Mouse (Mus musculus) neural tube, embryonic 11.5 days (tissue): ENCODE measurements at regions not wholly inside any gene's neighbourhood (a gene's known extent, or its start where the extent isn't known, plus 50 kb on each side); places are given as distances from the start of the nearest gene placed in this dataset.

Source experiments
- ATAC-seq: fragments of 200-750 bp; cut with Nextera tagmentation; 2 replicates; pipeline ENCODE4 v1.8.0; 2017; ENCODE audit warnings: moderate number of reproducible peaks, mild to moderate bottlenecking, moderate TSS enrichment, moderate library complexity; ENCODE audit not compliant: insufficient read depth, low FRiP score, low TSS enrichment
- DNase-seq: peaks from one replicate; pipeline ENCODE4 v3.0.0-alpha.2; 2015; ENCODE audit warnings: low spot score
- H3K27ac ChIP-seq: fragments of 300-500 bp; sonication (generic); 2 replicates; pipeline ENCODE4 v1.5.1; 2014; ENCODE audit warnings: low read depth, mild to moderate bottlenecking, low read length
- H3K27me3 ChIP-seq: fragments of 300-500 bp; sonication (generic); 2 replicates; pipeline ENCODE4 v1.6.1; 2014; ENCODE audit warnings: mild to moderate bottlenecking, low read length, mixed read lengths; ENCODE audit not compliant: control insufficient read depth, insufficient read depth
- H3K36me3 ChIP-seq: fragments of 300-500 bp; sonication (generic); 2 replicates; pipeline ENCODE4 v1.6.1; 2014; ENCODE audit warnings: mild to moderate bottlenecking, low read length, moderate library complexity, mixed read lengths; ENCODE audit not compliant: control insufficient read depth, insufficient read depth
- H3K4me1 ChIP-seq: fragments of 300-500 bp; sonication (generic); 2 replicates; pipeline ENCODE4 v1.6.1; 2014; ENCODE audit warnings: low read length, mixed read lengths; ENCODE audit not compliant: control insufficient read depth, insufficient read depth
- H3K4me2 ChIP-seq: fragments of 300-500 bp; sonication (generic); 2 replicates; pipeline ENCODE4 v1.6.1; 2014; ENCODE audit warnings: low read depth, mild to moderate bottlenecking, moderate library complexity
- H3K4me3 ChIP-seq: fragments of 300-500 bp; sonication (generic); 2 replicates; pipeline ENCODE4 v1.5.1; 2014; ENCODE audit warnings: low read depth, low read length
- H3K9ac ChIP-seq: fragments of 300-500 bp; sonication (generic); 2 replicates; pipeline ENCODE4 v1.6.1; 2014; ENCODE audit warnings: mild to moderate bottlenecking, low read length
- H3K9me3 ChIP-seq: fragments of 300-500 bp; sonication (generic); 2 replicates; pipeline ENCODE4 v1.6.1; 2016; ENCODE audit warnings: low read length; ENCODE audit not compliant: control insufficient read depth
- WGBS: fragments of 180-500 bp; shearing (Covaris S2); extraction: QIAGEN DNeasy Blood & Tissue Kit; methylation state at CpG from one replicate; pipeline ENCODE4 v1.1.7; 2014; 5-methylcytosine and 5-hydroxymethylcytosine counted together

GRCm38 (mm10) chr4:55280706-55281105 lies 69.1 kb upstream of the Rad23b start:
- H3K9ac ChIP-seq, result no peak overlapping the region
- no peaks in the 10 kb centered on the region for H3K9me3 ChIP-seq
- H3K27me3 ChIP-seq, result no peaks in the 10 kb centered on the region
- no peaks in the 10 kb centered on the region for H3K4me1 ChIP-seq
- no peak overlapping the region for H3K4me3 ChIP-seq
- H3K36me3 ChIP-seq, result no peaks in the 10 kb centered on the region
- DNase-seq (no peak), ATAC-seq (no peak)
- 86% methylated on average over 3 of the region's 3 CpGs for WGBS
- H3K27ac ChIP-seq, result no peak overlapping the region
- H3K4me2 ChIP-seq, result no peak overlapping the region

GRCm38 (mm10) chr4:55281486-55282096 lies 68.3 kb upstream of the Rad23b start:
- Histone ChIP-seq H3K27me3 (no peaks in the 10 kb centered on the region), H3K36me3 (no peaks in the 10 kb centered on the region), H3K9ac (no peak overlapping the region), H3K9me3 (no peaks in the 10 kb centered on the region), H3K4me3 (no peak overlapping the region), H3K27ac (no peak overlapping the region), H3K4me2 (no peak overlapping the region), H3K4me1 (no peaks in the 10 kb centered on the region)
- no peak for ATAC-seq
- 80% methylated on average over 14 of the region's 14 CpGs for WGBS
- no peak for DNase-seq

GRCm38 (mm10) chr4:55282474-55282873 lies 67.4 kb upstream of the Rad23b start:
- H3K27me3 ChIP-seq, result no peaks in the 10 kb centered on the region
- H3K4me1 ChIP-seq, result no peaks in the 10 kb centered on the region
- H3K4me3 ChIP-seq, result no peak overlapping the region
- H3K4me2 ChIP-seq, result no peak overlapping the region
- 88% methylated on average over 4 of the region's 4 CpGs for WGBS
- DNase-seq (peak; percentile 4), ATAC-seq (no peak)
- no peaks in the 10 kb centered on the region for H3K9me3 ChIP-seq
- H3K27ac ChIP-seq, result no peak overlapping the region
- H3K9ac ChIP-seq, result no peak overlapping the region
- no peaks in the 10 kb centered on the region for H3K36me3 ChIP-seq

GRCm38 (mm10) chr4:55284722-55285225 lies 65.1 kb upstream of the Rad23b start:
- Histone ChIP-seq H3K36me3 (no peaks in the 10 kb centered on the region), H3K4me3 (no peak overlapping the region), H3K27ac (no peak overlapping the region), H3K27me3 (no peaks in the 10 kb centered on the region), H3K9ac (no peak overlapping the region), H3K4me1 (no peaks in the 10 kb centered on the region), H3K9me3 (no peaks in the 10 kb centered on the region), H3K4me2 (no peak overlapping the region)
- WGBS, result 76% methylated on average over 3 of the region's 3 CpGs
- ATAC-seq, result no peak
- no peak for DNase-seq

- Histone ChIP-seq H3K9me3 (no peaks in the 10 kb centered on the region), H3K4me2 (no peak overlapping the region), H3K27ac (no peak overlapping the region), H3K27me3 (no peaks in the 10 kb centered on the region), H3K9ac (no peak overlapping the region), H3K4me3 (no peak overlapping the region), H3K36me3 (no peaks in the 10 kb centered on the region), H3K4me1 (no peaks in the 10 kb centered on the region)
- 40% methylated on average over 5 of the region's 5 CpGs for WGBS
- ATAC-seq (no peak), DNase-seq (peak; percentile 7)
Observed at GRCm38 (mm10) chr4:55285641-55286040, 64.2 kb upstream of the Rad23b start.

- no peak overlapping the region for H3K4me3 ChIP-seq
- peaks cover 6% of the 10 kb centered on the region for H3K4me1 ChIP-seq
- no peaks in the 10 kb centered on the region for H3K9me3 ChIP-seq
- no peaks in the 10 kb centered on the region for H3K36me3 ChIP-seq
- DNase-seq (no peak), ATAC-seq (no peak)
- no peak overlapping the region for H3K4me2 ChIP-seq
- WGBS, result 80% methylated on average over 6 of the region's 6 CpGs
- no peak overlapping the region for H3K27ac ChIP-seq
- no peak overlapping the region for H3K9ac ChIP-seq
- H3K27me3 ChIP-seq, result no peaks in the 10 kb centered on the region
Observed at GRCm38 (mm10) chr4:55288456-55288855, 61.4 kb upstream of the Rad23b start.

GRCm38 (mm10) chr4:55292277-55292676 lies 57.6 kb upstream of the Rad23b start:
- 88% methylated on average over 5 of the region's 5 CpGs for WGBS
- ATAC-seq (no peak), DNase-seq (peak; percentile 30)

GRCm38 (mm10) chr4:55292701-55293100 lies 57.1 kb upstream of the Rad23b start:
- WGBS, result 20% methylated on average over 4 of the region's 4 CpGs
- Histone ChIP-seq H3K27ac (no peak overlapping the region), H3K4me3 (no peak overlapping the region), H3K36me3 (no peaks in the 10 kb centered on the region), H3K27me3 (no peaks in the 10 kb centered on the region), H3K4me1 (peaks cover 9% of the 10 kb centered on the region), H3K9ac (no peak overlapping the region), H3K9me3 (no peaks in the 10 kb centered on the region), H3K4me2 (no peak overlapping the region)
- DNase-seq, result no peak
- ATAC-seq, result no peak

More at GRCm38 (mm10) chr4:55292277-55292676, 57.6 kb upstream of the Rad23b start:
- H3K27ac ChIP-seq, result no peak overlapping the region
- H3K4me3 ChIP-seq, result no peak overlapping the region
- H3K27me3 ChIP-seq, result no peaks in the 10 kb centered on the region
- no peaks in the 10 kb centered on the region for H3K36me3 ChIP-seq
- no peaks in the 10 kb centered on the region for H3K9me3 ChIP-seq
- peaks cover 9% of the 10 kb centered on the region for H3K4me1 ChIP-seq
- H3K4me2 ChIP-seq, result no peak overlapping the region
- no peak overlapping the region for H3K9ac ChIP-seq

- H3K36me3 ChIP-seq, result no peaks in the 10 kb centered on the region
- DNase-seq (no peak), ATAC-seq (no peak)
- WGBS, result 33% methylated on average over 5 of the region's 5 CpGs
- no peak overlapping the region for H3K4me2 ChIP-seq
- peaks cover 9% of the 10 kb centered on the region for H3K4me1 ChIP-seq
- H3K27ac ChIP-seq, result no peak overlapping the region
- H3K4me3 ChIP-seq, result no peak overlapping the region
- H3K9me3 ChIP-seq, result no peaks in the 10 kb centered on the region
- H3K27me3 ChIP-seq, result no peaks in the 10 kb centered on the region
- H3K9ac ChIP-seq, result no peak overlapping the region
Observed at GRCm38 (mm10) chr4:55293347-55294079, 56.3 kb upstream of the Rad23b start.
